Mouse (Mus musculus) kidney, adult 2 months (tissue): ENCODE data around the gene Plcg1.

ENCODE experiments used
- CTCF ChIP-seq: fragments of 200-500 bp; conservative IDR thresholded peaks from 2 replicates; pipeline ENCODE4 v1.5.1; 2011; ENCODE audit warnings: low read depth, mild to moderate bottlenecking, control low read depth, low read length, moderate library complexity, mixed read lengths; ENCODE audit not compliant: insufficient read depth, insufficient read length
- POLR2A ChIP-seq: fragments of 200-500 bp; IDR thresholded peaks from one replicate; pipeline ENCODE4 v1.6.1; 2011; ENCODE audit warnings: low read depth, low read length, control low read depth

- TF ChIP-seq CTCF, result no peak
- no peak for TF ChIP-seq POLR2A
These were observed 2.1 kb upstream of the Plcg1 start for GRCm38 (mm10) chr2:160728972-160729371.
